Mouse (Mus musculus) myocyte (in vitro differentiated cells): ENCODE data around the gene Hcn1. TPM values are rescaled to one million over a fixed set of nuclear protein-coding genes. Genes with fewer than 3 reads are reported as not detected.

ENCODE experiments used
- H3K27me3 ChIP-seq: one replicate; pipeline ENCODE4 v1.6.1; 2011; ENCODE audit not compliant: control insufficient read depth, insufficient read depth, insufficient read length
- H3K36me3 ChIP-seq: one replicate; pipeline ENCODE4 v1.6.1; 2011; ENCODE audit not compliant: control insufficient read depth, insufficient read depth
- H3K4me2 ChIP-seq: one replicate; pipeline ENCODE4 v1.6.1; 2011; ENCODE audit warnings: low read depth, control low read depth
- H3K4me3 ChIP-seq: one replicate; pipeline ENCODE4 v1.5.1; 2011; ENCODE audit warnings: mild to moderate bottlenecking, control low read depth, moderate library complexity
- H3K79me2 ChIP-seq: one replicate; pipeline ENCODE4 v1.6.1; 2011; ENCODE audit not compliant: control insufficient read depth, insufficient read depth
- H3ac ChIP-seq: one replicate; pipeline ENCODE4 v1.6.1; 2011; ENCODE audit not compliant: control insufficient read depth, insufficient read length
- CEBPB ChIP-seq: IDR thresholded peaks from 2 replicates; pipeline ENCODE4 v1.6.1; 2011; ENCODE audit warnings: mild to moderate bottlenecking, moderate library complexity; ENCODE audit not compliant: poor library complexity, insufficient read depth, severe bottlenecking
- E2F4 ChIP-seq: IDR thresholded peaks from one replicate; pipeline ENCODE4 v1.6.1; 2011; ENCODE audit warnings: mild to moderate bottlenecking, control low read depth, moderate library complexity; ENCODE audit not compliant: insufficient read depth
- MAX ChIP-seq: IDR thresholded peaks from one replicate; pipeline ENCODE4 v1.6.1; 2011; ENCODE audit warnings: low read depth, mild to moderate bottlenecking, control low read depth
- MYOD1 ChIP-seq, 3 experiments: IDR thresholded peaks; one replicate each; pipeline ENCODE4 v1.6.1; 2011; ENCODE audit warnings: control low read depth in 2 of 3, low read depth in 2 of 3, mild to moderate bottlenecking in 2 of 3, moderate library complexity in 1 of 3; ENCODE audit not compliant: insufficient read length in 2 of 3, control insufficient read depth in 1 of 3
- MYOG ChIP-seq, 3 experiments: IDR thresholded peaks; one replicate each; pipeline ENCODE4 v1.6.1; 2011; ENCODE audit warnings: control low read depth in 2 of 3, low read depth in 2 of 3, mild to moderate bottlenecking in 2 of 3; ENCODE audit not compliant: insufficient read length in 2 of 3, control insufficient read depth in 1 of 3, insufficient read depth in 1 of 3
- POLR2A ChIP-seq: IDR thresholded peaks from one replicate; pipeline ENCODE4 v1.6.1; 2011; ENCODE audit warnings: low read depth, mild to moderate bottlenecking, control low read depth, moderate library complexity; ENCODE audit not compliant: insufficient read length
- POLR2AphosphoS2 ChIP-seq: IDR thresholded peaks from one replicate; pipeline ENCODE4 v1.6.1; 2011; ENCODE audit warnings: low read depth, control low read depth; ENCODE audit not compliant: insufficient read length
- REST ChIP-seq: IDR thresholded peaks from one replicate; pipeline ENCODE4 v1.6.1; 2011; ENCODE audit warnings: mild to moderate bottlenecking, control low read depth, moderate library complexity; ENCODE audit not compliant: insufficient read depth, insufficient read length
- SRF ChIP-seq: IDR thresholded peaks from one replicate; pipeline ENCODE4 v1.6.1; 2011; ENCODE audit warnings: low read depth; ENCODE audit not compliant: control insufficient read depth, insufficient read length
- TCF12 ChIP-seq: IDR thresholded peaks from one replicate; pipeline ENCODE4 v1.6.1; 2011; ENCODE audit warnings: mild to moderate bottlenecking, control low read depth; ENCODE audit not compliant: poor library complexity, insufficient read depth, severe bottlenecking
- TCF3 ChIP-seq: IDR thresholded peaks from one replicate; pipeline ENCODE4 v1.6.1; 2011; ENCODE audit warnings: low read depth, control low read depth; ENCODE audit not compliant: insufficient read length
- USF1 ChIP-seq: IDR thresholded peaks from one replicate; pipeline ENCODE4 v1.6.1; 2011; ENCODE audit warnings: low read depth, mild to moderate bottlenecking, control low read depth, moderate library complexity
- polyA plus RNA-seq: library from polyadenylated mRNA; unstranded; fragments of >200 nt; fragmentation: generic; extraction: Trizol; gene quantifications from one replicate; pipeline ENCODE4 v1.2.1, GENCODE M21; 2012; ENCODE audit warnings: missing spikeins

Gene Hcn1
- polyA plus RNA-seq, 1 experiment, result 0.13 TPM

GRCm38 (mm10) chr13:117842366-117842765 is 240.2 kb downstream of the Hcn1 start:
- no peak for TF ChIP-seq MAX
- no peak for TF ChIP-seq MYOD1 (IDR thresholded peaks at IDR 0.05; ENCODE audit: control insufficient read depth in 1 of 3, insufficient read length in 2 of 3, low read depth in 2 of 3)
- no peak for TF ChIP-seq MYOG (IDR thresholded peaks at IDR 0.05; ENCODE audit: control insufficient read depth in 1 of 3, insufficient read depth in 1 of 3, insufficient read length in 2 of 3, low read depth in 2 of 3)
- TF ChIP-seq SRF, result no peak
- TF ChIP-seq E2F4, result no peak
- no peak for TF ChIP-seq USF1
- TF ChIP-seq CEBPB, result no peak
- TF ChIP-seq POLR2AphosphoS2, result no peak
- no peak for TF ChIP-seq REST
- TF ChIP-seq TCF3, result no peak
- TF ChIP-seq POLR2A, result no peak
- TF ChIP-seq TCF12, result no peak
- no peak overlapping the region for H3K4me2 ChIP-seq
- no peaks in the 10 kb centered on the region for H3K79me2 ChIP-seq
- H3K27me3 ChIP-seq, result no peaks in the 10 kb centered on the region
- no peak overlapping the region for H3ac ChIP-seq
- H3K36me3 ChIP-seq, result no peaks in the 10 kb centered on the region
- H3K4me3 ChIP-seq, result no peak overlapping the region

- TF ChIP-seq POLR2AphosphoS2 (no peak), TCF3 (no peak), SRF (no peak), CEBPB (no peak), MAX (no peak)
- Histone ChIP-seq H3K27me3 (no peaks in the 10 kb centered on the region), H3K4me2 (no peak overlapping the region), H3K36me3 (no peaks in the 10 kb centered on the region), H3ac (no peak overlapping the region), H3K4me3 (no peak overlapping the region), H3K79me2 (no peaks in the 10 kb centered on the region)
These were observed 245.2 kb downstream of the Hcn1 start for GRCm38 (mm10) chr13:117847290-117847689.

GRCm38 (mm10) chr13:117848757-117849156 is 246.6 kb downstream of the Hcn1 start:
- Histone ChIP-seq H3K36me3 (no peaks in the 10 kb centered on the region), H3K4me3 (no peak overlapping the region), H3K27me3 (no peaks in the 10 kb centered on the region), H3K4me2 (no peak overlapping the region), H3K79me2 (no peaks in the 10 kb centered on the region), H3ac (no peak overlapping the region)
- TF ChIP-seq SRF (no peak), TCF12 (no peak), MYOD1 (IDR thresholded peaks at IDR 0.05; ENCODE audit: control insufficient read depth in 1 of 3, insufficient read length in 2 of 3, low read depth in 2 of 3) (no peak), USF1 (no peak), TCF3 (no peak), CEBPB (no peak), MAX (no peak), POLR2A (no peak), E2F4 (no peak), REST (no peak), MYOG (IDR thresholded peaks at IDR 0.05; ENCODE audit: control insufficient read depth in 1 of 3, insufficient read depth in 1 of 3, insufficient read length in 2 of 3, low read depth in 2 of 3) (no peak), POLR2AphosphoS2 (no peak)

GRCm38 (mm10) chr13:117851954-117852710 is 250.0 kb downstream of the Hcn1 start:
- Histone ChIP-seq H3K4me3 (no peak overlapping the region), H3K27me3 (no peaks in the 10 kb centered on the region)
- TF ChIP-seq USF1 (no peak), SRF (no peak), E2F4 (no peak), MYOG (IDR thresholded peaks at IDR 0.05; ENCODE audit: control insufficient read depth in 1 of 3, insufficient read depth in 1 of 3, insufficient read length in 2 of 3, low read depth in 2 of 3) (no peak), TCF12 (no peak), POLR2AphosphoS2 (no peak), REST (no peak), MAX (no peak), TCF3 (no peak), CEBPB (no peak), POLR2A (no peak), MYOD1 (IDR thresholded peaks at IDR 0.05; ENCODE audit: control insufficient read depth in 1 of 3, insufficient read length in 2 of 3, low read depth in 2 of 3) (no peak)

More at GRCm38 (mm10) chr13:117851954-117852710, 250.0 kb downstream of the Hcn1 start:
- Histone ChIP-seq H3K36me3 (no peaks in the 10 kb centered on the region), H3K79me2 (no peaks in the 10 kb centered on the region), H3ac (no peak overlapping the region), H3K4me2 (no peak overlapping the region)
